Mouse (Mus musculus): Measurements from ENCODE around the gene Hal.

DNA sequence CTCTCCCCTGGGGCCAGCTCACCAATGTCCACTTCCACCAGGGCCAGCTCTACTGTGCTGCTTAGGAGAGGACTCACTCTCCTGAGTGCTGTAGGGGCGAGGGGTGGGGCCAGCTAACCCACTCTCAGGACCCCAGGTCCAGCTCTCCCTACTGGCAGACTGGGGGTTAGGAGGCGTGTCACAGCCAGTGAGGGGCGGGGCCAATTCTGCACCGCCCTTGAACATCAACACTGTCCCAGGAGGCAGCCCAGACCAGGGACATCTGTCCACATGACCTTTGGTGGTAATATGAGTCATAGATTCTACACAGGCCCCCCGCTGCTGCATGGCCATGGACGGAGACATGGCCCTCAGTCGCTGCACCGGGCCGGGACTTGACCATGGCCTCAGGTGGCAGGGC, 71.2 kb downstream of the Hal start:
- TF ChIP-seq CTCF (IDR thresholded peaks at IDR 0.05; ENCODE audit: extremely low read depth, insufficient read depth, insufficient read length, insufficient replicate concordance) (no peak), POLR2A (IDR thresholded peaks at IDR 0.05; ENCODE audit: low read depth, low read length) (no peak)

All from spleen, adult 2 months (tissue).